Mouse (Mus musculus) liver, postnatal 0 days (tissue): ENCODE data around the gene H2al1c. TPM values are rescaled to one million over a fixed set of nuclear protein-coding genes. Genes with fewer than 3 reads are reported as not detected.
"Not testable (repeated sequence)": the region's sequence is repeated elsewhere in the genome, so short reads cannot be mapped to it uniquely, and the experiment has no call there.

Experiments used
- ATAC-seq: fragments of 200-750 bp; cut with Nextera tagmentation; 2 replicates; pipeline ENCODE4 v1.8.0; 2017; ENCODE audit warnings: mild to moderate bottlenecking, moderate library complexity
- DNase-seq: peaks from one replicate; pipeline ENCODE4 v3.0.0-alpha.2; 2016
- H3K27ac ChIP-seq: fragments of 300-500 bp; sonication (generic); 2 replicates; pipeline ENCODE4 v1.5.1; 2014; ENCODE audit warnings: antibody characterized with exemption, moderate library complexity, mild to moderate bottlenecking, low read depth
- H3K27me3 ChIP-seq: fragments of 300-500 bp; sonication (generic); 2 replicates; pipeline ENCODE4 v1.6.1; 2014; ENCODE audit warnings: low read length, control low read depth, mixed read lengths; ENCODE audit not compliant: insufficient read depth
- H3K36me3 ChIP-seq: fragments of 300-500 bp; sonication (generic); replicated peaks from 2 replicates; pipeline ENCODE4 v1.6.1; 2014; ENCODE audit warnings: mild to moderate bottlenecking, control low read depth, low read length, moderate library complexity, mixed read lengths; ENCODE audit not compliant: insufficient read depth
- H3K4me1 ChIP-seq: fragments of 300-500 bp; sonication (generic); 2 replicates; pipeline ENCODE4 v1.6.1; 2014; ENCODE audit warnings: antibody characterized with exemption, mild to moderate bottlenecking, control low read depth; ENCODE audit not compliant: insufficient read depth
- H3K4me2 ChIP-seq: fragments of 300-500 bp; sonication (generic); 2 replicates; pipeline ENCODE4 v1.6.1; 2014; ENCODE audit warnings: low read depth, mild to moderate bottlenecking, low read length, moderate library complexity, mixed read lengths
- H3K4me3 ChIP-seq: fragments of 300-500 bp; sonication (generic); 2 replicates; pipeline ENCODE4 v1.5.1; 2014; ENCODE audit warnings: low read depth, low read length
- H3K9ac ChIP-seq: fragments of 300-500 bp; sonication (generic); replicated peaks from 2 replicates; pipeline ENCODE4 v1.6.1; 2014; ENCODE audit warnings: mild to moderate bottlenecking, moderate library complexity
- H3K9me3 ChIP-seq: fragments of 300-500 bp; sonication (generic); 2 replicates; pipeline ENCODE4 v1.6.1; 2016; ENCODE audit warnings: mild to moderate bottlenecking, control low read depth, low read length, mixed read lengths
- CTCF ChIP-seq: sonication (generic); IDR thresholded peaks from 2 replicates; pipeline ENCODE4 v1.5.1; 2016; ENCODE audit warnings: antibody characterized with exemption, low read depth
- EP300 ChIP-seq: IDR thresholded peaks from 2 replicates; pipeline ENCODE4 v1.6.1; 2016; ENCODE audit warnings: antibody characterized with exemption, low read depth, mild to moderate bottlenecking
- WGBS: fragments of 180-500 bp; shearing (Covaris S2); extraction: QIAGEN DNeasy Blood & Tissue Kit; methylation state at CpG from one replicate; pipeline ENCODE4 v1.1.7; 2014; ENCODE audit not compliant: insufficient replicate concordance; 5-methylcytosine and 5-hydroxymethylcytosine counted together
- polyA plus RNA-seq: library from polyadenylated mRNA; unstranded; fragments of >200 nt; fragmentation: Nextera tagmentation; extraction: Ambion mirVana; gene quantifications from 2 replicates; pipeline ENCODE4 v1.2.1, GENCODE M21; 2015

H2al1c gene
- not detected in 2 replicates for polyA plus RNA-seq

DNA sequence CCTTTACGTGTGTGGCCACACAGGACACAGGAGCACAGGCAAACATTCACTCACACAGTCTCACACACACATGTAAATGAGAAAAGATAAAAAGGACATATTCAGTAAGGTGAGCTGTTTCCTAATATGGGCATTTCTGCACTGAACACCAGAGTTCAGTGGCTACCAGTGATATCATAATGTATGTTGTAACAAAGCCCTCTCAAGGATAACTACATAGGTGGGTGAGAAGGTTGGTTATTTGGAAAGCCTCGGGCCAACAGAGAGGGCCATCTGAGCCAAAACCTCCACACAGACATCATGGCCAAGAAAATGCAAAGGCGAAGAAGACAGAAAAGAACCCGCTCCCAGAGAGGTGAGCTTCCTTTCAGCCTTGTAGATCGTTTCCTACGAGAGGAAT lies at the start of gene H2al1c:
Gene H2al1c (plus strand): TSS at position 301 of the 400 bp plus-strand sequence.
- not testable (repeated sequence) for H3K36me3 ChIP-seq, H3K4me3 ChIP-seq, H3K4me2 ChIP-seq, H3K27ac ChIP-seq, ATAC-seq, H3K4me1 ChIP-seq, H3K27me3 ChIP-seq, H3K9ac ChIP-seq, DNase-seq, H3K9me3 ChIP-seq
- WGBS, result 67% methylated on average over 1 of the region's 6 CpGs

DNA sequence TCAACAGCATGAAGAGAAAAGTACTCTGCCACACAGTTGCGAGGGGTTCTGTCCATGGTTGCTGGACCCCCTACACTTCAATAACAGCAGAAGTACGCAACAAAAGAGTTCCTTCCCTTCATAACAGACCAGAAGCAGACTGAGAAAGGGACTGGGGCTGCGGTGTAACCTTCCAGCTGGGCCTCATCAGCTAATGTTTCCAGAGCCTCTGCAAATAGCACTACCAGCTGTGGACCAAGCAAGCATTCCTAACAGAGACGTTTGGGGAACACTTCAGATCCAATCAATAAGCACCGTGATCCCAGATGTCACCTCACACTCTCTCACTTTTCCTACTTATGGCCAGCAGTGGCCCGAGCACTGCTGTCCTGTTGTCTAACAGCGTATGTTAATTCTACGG lies 40.5 kb upstream of the H2al1c start:
- ATAC-seq (no peak), DNase-seq (no peak)
- Histone ChIP-seq H3K4me3 (no peak overlapping the region), H3K27me3 (peaks cover 3% of the 10 kb centered on the region; the same call in 1 of the 2 replicates), H3K4me1 (no peaks in the 10 kb centered on the region), H3K4me2 (no peak overlapping the region), H3K9ac (no peak overlapping the region), H3K27ac (no peak overlapping the region), H3K36me3 (no peaks in the 10 kb centered on the region), H3K9me3 (no peaks in the 10 kb centered on the region)
- TF ChIP-seq CTCF, result no peak
- no peak for TF ChIP-seq EP300
- WGBS, result 70% methylated on average over 8 of the region's 8 CpGs

DNA sequence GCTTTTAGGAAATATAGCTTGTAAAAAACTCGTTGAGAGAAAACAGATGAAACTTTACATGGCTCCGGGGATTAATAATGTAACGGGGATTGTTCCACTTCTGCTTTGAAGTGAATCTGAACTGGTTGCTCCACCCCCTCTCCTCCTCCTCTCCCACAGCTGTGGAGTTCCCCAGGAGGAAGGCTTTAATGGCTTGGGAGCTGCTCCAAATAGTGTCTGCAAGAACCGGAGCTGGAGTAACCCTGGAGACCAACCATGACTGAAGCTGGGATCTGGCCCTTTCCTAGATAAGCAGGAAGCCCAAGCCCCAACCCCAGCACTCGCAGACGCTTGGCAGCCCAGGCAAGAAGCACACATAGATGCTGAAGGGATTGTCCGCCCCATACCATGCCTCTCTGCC lies 37.7 kb upstream of the H2al1c start:
- Histone ChIP-seq H3K9ac (no peak overlapping the region), H3K4me3 (no peak overlapping the region), H3K9me3 (no peaks in the 10 kb centered on the region), H3K36me3 (no peaks in the 10 kb centered on the region), H3K4me2 (no peak overlapping the region), H3K27me3 (peaks cover 3% of the 10 kb centered on the region; the same call in 1 of the 2 replicates), H3K4me1 (no peaks in the 10 kb centered on the region), H3K27ac (no peak overlapping the region)
- 53% methylated on average over 7 of the region's 7 CpGs for WGBS
- no peak for DNase-seq
- no peak for ATAC-seq
- no peak for TF ChIP-seq CTCF
- no peak for TF ChIP-seq EP300

DNA sequence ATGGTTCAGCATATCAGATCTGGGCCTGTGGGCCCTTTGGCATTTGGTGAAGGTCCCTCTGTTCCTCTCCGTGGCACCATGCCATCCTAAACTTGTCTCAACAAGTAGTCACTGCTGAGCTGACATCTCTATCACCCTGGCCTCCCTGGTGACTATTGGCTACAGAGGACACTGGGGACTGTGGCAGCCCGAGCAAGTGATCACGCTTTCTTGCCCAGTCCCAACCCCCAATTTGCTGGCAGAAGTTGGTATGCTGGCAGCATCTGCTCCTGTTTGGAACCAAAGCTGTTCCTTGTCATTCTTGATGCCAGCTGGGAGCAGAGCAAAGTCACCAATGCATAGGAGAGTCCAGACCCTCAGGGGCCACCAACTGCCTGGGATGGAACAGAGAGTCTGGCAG lies 36.4 kb upstream of the H2al1c start:
- Histone ChIP-seq H3K36me3 (no peaks in the 10 kb centered on the region), H3K4me3 (no peak overlapping the region), H3K4me2 (no peak overlapping the region), H3K27ac (no peak overlapping the region), H3K9ac (no peak overlapping the region), H3K27me3 (peaks cover 3% of the 10 kb centered on the region; the same call in 1 of the 2 replicates), H3K4me1 (no peaks in the 10 kb centered on the region), H3K9me3 (no peaks in the 10 kb centered on the region)
- no peak for ATAC-seq
- TF ChIP-seq EP300 (no peak), CTCF (no peak)
- 63% methylated on average over 3 of the region's 3 CpGs for WGBS
- no peak for DNase-seq

DNA sequence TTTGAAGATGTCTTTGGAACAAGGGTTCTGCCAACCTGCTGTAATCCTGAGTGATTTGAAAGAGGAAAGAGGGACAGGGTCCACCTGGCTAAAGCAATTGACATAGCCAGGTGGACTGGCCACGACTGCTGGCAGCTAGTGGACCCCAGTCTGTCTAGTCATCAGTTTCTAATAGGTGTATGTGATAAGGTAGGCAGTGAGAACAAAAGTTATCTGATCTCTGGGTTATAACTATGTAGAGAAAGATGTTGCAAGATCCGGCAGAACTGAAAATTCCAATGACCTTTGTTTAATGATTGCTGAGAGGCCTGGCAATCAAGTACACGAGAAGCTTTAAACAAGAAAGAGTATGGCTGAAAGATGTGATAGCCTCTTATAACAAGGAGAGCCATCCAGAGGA lies 32.3 kb upstream of the H2al1c start:
- WGBS, result 62% methylated on average over 3 of the region's 3 CpGs
- H3K4me1 ChIP-seq, result no peaks in the 10 kb centered on the region
- DNase-seq (no peak), ATAC-seq (no peak)
- H3K4me3 ChIP-seq, result no peak overlapping the region
- no peak overlapping the region for H3K4me2 ChIP-seq
- H3K27ac ChIP-seq, result no peak overlapping the region
- no peaks in the 10 kb centered on the region for H3K36me3 ChIP-seq
- peaks cover 3% of the 10 kb centered on the region; the same call in 1 of the 2 replicates for H3K27me3 ChIP-seq
- no peaks in the 10 kb centered on the region for H3K9me3 ChIP-seq
- H3K9ac ChIP-seq, result no peak overlapping the region
- TF ChIP-seq CTCF, result no peak
- TF ChIP-seq EP300, result no peak

DNA sequence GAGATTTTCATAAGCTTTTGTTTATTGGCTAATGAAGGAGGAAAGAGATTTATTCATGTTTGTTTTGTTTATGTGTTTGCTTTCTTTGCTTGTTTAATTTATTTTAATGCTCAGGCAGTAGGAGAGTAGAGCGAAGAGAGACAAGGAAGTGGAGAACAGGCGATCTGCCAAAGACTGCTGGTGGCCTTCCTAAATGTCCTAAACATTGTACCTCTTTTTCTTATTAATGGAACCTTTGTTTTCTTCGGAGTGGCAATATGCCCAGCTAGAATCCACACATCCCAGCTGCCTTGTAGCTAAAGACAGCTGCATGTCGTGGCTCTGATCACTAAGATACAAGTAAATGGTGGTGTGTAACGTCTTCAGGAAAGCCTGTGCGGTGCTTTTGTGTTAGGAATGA lies 28.4 kb upstream of the H2al1c start:
- no peak overlapping the region for H3K9ac ChIP-seq
- no peak overlapping the region for H3K27ac ChIP-seq
- H3K36me3 ChIP-seq, result no peaks in the 10 kb centered on the region
- no peak overlapping the region for H3K4me3 ChIP-seq
- 70% methylated on average over 6 of the region's 6 CpGs for WGBS
- no peaks in the 10 kb centered on the region for H3K9me3 ChIP-seq
- H3K4me1 ChIP-seq, result no peaks in the 10 kb centered on the region
- TF ChIP-seq EP300 (no peak), CTCF (no peak)
- DNase-seq (no peak), ATAC-seq (no peak)
- H3K4me2 ChIP-seq, result no peak overlapping the region
- 0 out of 2 replicates have a peak, but pooled peaks cover 3% of the 10 kb centered on the region for H3K27me3 ChIP-seq

DNA sequence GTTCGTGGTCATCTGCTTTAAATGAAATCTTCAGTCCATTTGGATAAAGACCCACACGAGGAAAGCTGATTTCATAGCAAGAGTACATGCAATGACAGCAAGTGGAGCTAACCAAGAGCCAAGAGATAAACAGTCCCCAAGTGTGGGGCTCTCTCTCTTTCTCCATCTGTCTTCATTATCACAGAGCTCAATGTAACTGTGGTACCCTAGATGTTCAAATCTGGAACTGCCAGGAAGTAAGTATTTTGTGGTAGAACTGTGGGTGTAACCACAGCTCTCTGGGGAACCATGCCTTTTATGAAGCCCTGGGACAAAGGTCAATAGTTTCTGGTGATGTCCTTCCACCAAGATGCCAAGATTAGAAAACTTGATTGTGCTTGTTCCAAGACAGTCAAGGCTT lies 24.7 kb upstream of the H2al1c start:
- no peak overlapping the region for H3K27ac ChIP-seq
- H3K36me3 ChIP-seq, result no peaks in the 10 kb centered on the region
- 54% methylated on average over 2 of the region's 2 CpGs for WGBS
- no peaks in the 10 kb centered on the region for H3K9me3 ChIP-seq
- no peak overlapping the region for H3K4me3 ChIP-seq
- 0 out of 2 replicates have a peak, but pooled peaks cover 3% of the 10 kb centered on the region for H3K27me3 ChIP-seq
- ATAC-seq (no peak), DNase-seq (no peak)
- no peak overlapping the region for H3K9ac ChIP-seq
- TF ChIP-seq CTCF (no peak), EP300 (no peak)
- no peak overlapping the region for H3K4me2 ChIP-seq
- no peaks in the 10 kb centered on the region for H3K4me1 ChIP-seq
